Mouse (Mus musculus) heart, embryonic 15.5 days (tissue): Measurements from ENCODE around the gene 1810013L24Rik. TPM values are rescaled to one million over a fixed set of nuclear protein-coding genes. Genes with fewer than 3 reads are reported as not detected.
"Not testable (repeated sequence)": the region's sequence is repeated elsewhere in the genome, so short reads cannot be mapped to it uniquely, and the experiment has no call there.

Experiments
- ATAC-seq: fragments of 200-750 bp; cut with Nextera tagmentation; replicated peaks from 2 replicates; pipeline ENCODE4 v1.8.0; 2017; ENCODE audit warnings: low read depth, moderate TSS enrichment; ENCODE audit not compliant: insufficient number of reproducible peaks, insufficient read depth, low FRiP score
- H3K27ac ChIP-seq: fragments of 300-500 bp; sonication (generic); 2 replicates; pipeline ENCODE4 v1.5.1; 2015; ENCODE audit warnings: mild to moderate bottlenecking, inconsistent platforms
- H3K27me3 ChIP-seq: fragments of 300-500 bp; sonication (generic); 2 replicates; pipeline ENCODE4 v1.6.1; 2015; ENCODE audit warnings: inconsistent platforms
- H3K36me3 ChIP-seq: fragments of 300-500 bp; sonication (generic); 2 replicates; pipeline ENCODE4 v1.6.1; 2015; ENCODE audit warnings: mild to moderate bottlenecking, inconsistent platforms
- H3K4me1 ChIP-seq: fragments of 300-500 bp; sonication (generic); replicated peaks from 2 replicates; pipeline ENCODE4 v1.6.1; 2015; ENCODE audit warnings: inconsistent platforms
- H3K4me2 ChIP-seq: fragments of 300-500 bp; sonication (generic); 2 replicates; pipeline ENCODE4 v1.6.1; 2015; ENCODE audit warnings: inconsistent platforms, mild to moderate bottlenecking, moderate library complexity
- H3K4me3 ChIP-seq: fragments of 300-500 bp; sonication (generic); 2 replicates; pipeline ENCODE4 v1.5.1; 2015; ENCODE audit warnings: mild to moderate bottlenecking, inconsistent platforms
- H3K9ac ChIP-seq: fragments of 300-500 bp; sonication (generic); 2 replicates; pipeline ENCODE4 v1.6.1; 2015; ENCODE audit warnings: mild to moderate bottlenecking, inconsistent platforms
- H3K9me3 ChIP-seq: fragments of 300-500 bp; sonication (generic); replicated peaks from 2 replicates; pipeline ENCODE4 v1.6.1; 2016; ENCODE audit warnings: inconsistent platforms
- WGBS: fragments of 180-500 bp; shearing (Covaris S2); methylation state at CpG from one replicate; pipeline ENCODE4 v1.1.7; 2015; ENCODE audit warnings: mixed read lengths; 5-methylcytosine and 5-hydroxymethylcytosine counted together
- polyA plus RNA-seq: library from polyadenylated mRNA; unstranded; fragments of >200 nt; fragmentation: Nextera tagmentation; extraction: Ambion mirVana; gene quantifications from 2 replicates; pipeline ENCODE4 v1.2.1, GENCODE M21; 2015

1810013L24Rik gene
- polyA plus RNA-seq, 1 experiment from 2014 or later, result 16.3 TPM

GRCm38 (mm10) chr16:8867406-8867955 lies 37.6 kb downstream of the 1810013L24Rik start:
- H3K4me2 ChIP-seq, result no peak overlapping the region
- H3K36me3 ChIP-seq, result no peaks in the 10 kb centered on the region
- H3K9me3 ChIP-seq, result no peaks in the 10 kb centered on the region
- H3K27me3 ChIP-seq, result no peaks in the 10 kb centered on the region
- WGBS, result 86% methylated on average over 5 of the region's 5 CpGs
- no peak overlapping the region for H3K27ac ChIP-seq
- H3K9ac ChIP-seq, result no peak overlapping the region
- peaks cover 10% of the 10 kb centered on the region for H3K4me1 ChIP-seq
- H3K4me3 ChIP-seq, result no peak overlapping the region
- ATAC-seq, result no peak

GRCm38 (mm10) chr16:8868506-8868905 lies 38.6 kb downstream of the 1810013L24Rik start:
- Histone ChIP-seq H3K9ac (no peak overlapping the region), H3K4me1 (peaks cover 10% of the 10 kb centered on the region), H3K27me3 (no peaks in the 10 kb centered on the region), H3K27ac (no peak overlapping the region), H3K9me3 (no peaks in the 10 kb centered on the region), H3K4me2 (no peak overlapping the region), H3K36me3 (no peaks in the 10 kb centered on the region), H3K4me3 (no peak overlapping the region)
- no peak for ATAC-seq
- 86% methylated on average over 3 of the region's 3 CpGs for WGBS

GRCm38 (mm10) chr16:8869715-8870114 lies 39.8 kb downstream of the 1810013L24Rik start:
- H3K36me3 ChIP-seq, result no peaks in the 10 kb centered on the region
- ATAC-seq, result 0 out of 2 replicates have a peak, but pooled peaks have one; percentile 25
- H3K4me3 ChIP-seq, result no peak overlapping the region
- no peak overlapping the region for H3K9ac ChIP-seq
- H3K27me3 ChIP-seq, result no peaks in the 10 kb centered on the region
- H3K4me1 ChIP-seq, result no peaks in the 10 kb centered on the region
- H3K4me2 ChIP-seq, result no peak overlapping the region
- H3K27ac ChIP-seq, result no peak overlapping the region
- no peaks in the 10 kb centered on the region for H3K9me3 ChIP-seq
- 31% methylated on average over 2 of the region's 2 CpGs for WGBS

GRCm38 (mm10) chr16:8871376-8871775 lies 41.5 kb downstream of the 1810013L24Rik start:
- Histone ChIP-seq H3K4me3 (no peak overlapping the region), H3K27me3 (no peaks in the 10 kb centered on the region), H3K9ac (no peak overlapping the region), H3K9me3 (no peaks in the 10 kb centered on the region), H3K4me2 (no peak overlapping the region), H3K36me3 (no peaks in the 10 kb centered on the region), H3K4me1 (no peaks in the 10 kb centered on the region), H3K27ac (no peak overlapping the region)
- 79% methylated on average over 6 of the region's 6 CpGs for WGBS
- no peak for ATAC-seq

- 42% methylated on average over 5 of the region's 5 CpGs for WGBS
- ATAC-seq, result no peak
Observed at GRCm38 (mm10) chr16:8872019-8872418, 42.1 kb downstream of the 1810013L24Rik start.

GRCm38 (mm10) chr16:8872486-8872885 lies 42.6 kb downstream of the 1810013L24Rik start:
- Histone ChIP-seq H3K4me3 (no peak overlapping the region), H3K36me3 (no peaks in the 10 kb centered on the region), H3K27me3 (no peaks in the 10 kb centered on the region), H3K4me2 (no peak overlapping the region), H3K9me3 (no peaks in the 10 kb centered on the region), H3K27ac (no peak overlapping the region), H3K9ac (no peak overlapping the region), H3K4me1 (no peaks in the 10 kb centered on the region)
- WGBS, result 67% methylated on average over 3 of the region's 3 CpGs
- no peak for ATAC-seq

More at GRCm38 (mm10) chr16:8872019-8872418, 42.1 kb downstream of the 1810013L24Rik start:
- no peaks in the 10 kb centered on the region for H3K36me3 ChIP-seq
- no peaks in the 10 kb centered on the region for H3K27me3 ChIP-seq
- no peaks in the 10 kb centered on the region for H3K9me3 ChIP-seq
- no peak overlapping the region for H3K4me2 ChIP-seq
- H3K4me3 ChIP-seq, result no peak overlapping the region
- H3K4me1 ChIP-seq, result no peaks in the 10 kb centered on the region
- no peak overlapping the region for H3K9ac ChIP-seq
- no peak overlapping the region for H3K27ac ChIP-seq

GRCm38 (mm10) chr16:8880076-8880475 lies 50.2 kb downstream of the 1810013L24Rik start:
- WGBS, result 71% methylated on average over 5 of the region's 5 CpGs
- H3K4me2 ChIP-seq, result no peak overlapping the region
- no peak for ATAC-seq
- H3K27ac ChIP-seq, result no peak overlapping the region
- H3K4me3 ChIP-seq, result no peak overlapping the region
- no peak overlapping the region for H3K9ac ChIP-seq
- H3K36me3 ChIP-seq, result no peaks in the 10 kb centered on the region
- H3K9me3 ChIP-seq, result no peaks in the 10 kb centered on the region
- no peaks in the 10 kb centered on the region for H3K27me3 ChIP-seq
- no peaks in the 10 kb centered on the region for H3K4me1 ChIP-seq

GRCm38 (mm10) chr16:8883674-8884241 lies 53.9 kb downstream of the 1810013L24Rik start:
- H3K4me2 ChIP-seq, result peak overlapping the region; percentile 38; the same call in 1 of the 2 replicates
- no peaks in the 10 kb centered on the region for H3K9me3 ChIP-seq
- H3K9ac ChIP-seq, result no peak overlapping the region
- WGBS, result 43% methylated on average over 11 of the region's 11 CpGs
- no peaks in the 10 kb centered on the region for H3K27me3 ChIP-seq
- H3K36me3 ChIP-seq, result no peaks in the 10 kb centered on the region
- no peak overlapping the region for H3K4me3 ChIP-seq
- no peaks in the 10 kb centered on the region for H3K4me1 ChIP-seq
- ATAC-seq, result no peak
- H3K27ac ChIP-seq, result no peak overlapping the region

GRCm38 (mm10) chr16:8894214-8894613 lies 64.3 kb downstream of the 1810013L24Rik start:
- H3K9ac ChIP-seq, H3K27me3 ChIP-seq, H3K9me3 ChIP-seq, H3K4me3 ChIP-seq, H3K27ac ChIP-seq, H3K4me2 ChIP-seq, H3K36me3 ChIP-seq, H3K4me1 ChIP-seq, ATAC-seq: not testable (repeated sequence)
- 54% methylated on average over 4 of the region's 4 CpGs for WGBS

GRCm38 (mm10) chr16:8895301-8895700 lies 65.4 kb downstream of the 1810013L24Rik start:
- H3K4me3 ChIP-seq, result no peak overlapping the region
- no peaks in the 10 kb centered on the region for H3K27me3 ChIP-seq
- 87% methylated on average over 4 of the region's 4 CpGs for WGBS
- no peak overlapping the region for H3K4me2 ChIP-seq
- ATAC-seq, result no peak
- H3K36me3 ChIP-seq, result no peaks in the 10 kb centered on the region
- H3K9ac ChIP-seq, result no peak overlapping the region
- H3K27ac ChIP-seq, result no peak overlapping the region
- no peaks in the 10 kb centered on the region for H3K9me3 ChIP-seq
- H3K4me1 ChIP-seq, result no peaks in the 10 kb centered on the region

- not testable (repeated sequence) for H3K27me3 ChIP-seq, H3K27ac ChIP-seq, H3K9ac ChIP-seq, H3K4me1 ChIP-seq, H3K4me2 ChIP-seq, ATAC-seq, H3K4me3 ChIP-seq, H3K36me3 ChIP-seq, H3K9me3 ChIP-seq
- 19% methylated on average over 2 of the region's 2 CpGs for WGBS
Observed at GRCm38 (mm10) chr16:8906115-8906514, 76.2 kb downstream of the 1810013L24Rik start.
